Mouse (Mus musculus) cerebellum, adult (tissue): ENCODE data around the gene Enpp3.

Experiments
- ATAC-seq: cut with Nextera tagmentation; 2 replicates; pipeline ENCODE4 v1.9.2; 2017; ENCODE audit warnings: mild to moderate bottlenecking, moderate library complexity, mixed read lengths; ENCODE audit not compliant: insufficient number of reproducible peaks, low FRiP score, low TSS enrichment

Gene Enpp3

GRCm38 (mm10) chr10:24842676-24843075, at the start of gene Enpp3:
Gene Enpp3 (minus strand): TSS chr10:24842823.
- no peak for ATAC-seq

GRCm38 (mm10) chr10:24888343-24888742, 45.7 kb upstream of the Enpp3 start:
- ATAC-seq: peak; percentile 85

- no peak for ATAC-seq
Measured at GRCm38 (mm10) chr10:24886008-24886407, 43.4 kb upstream of the Enpp3 start.

GRCm38 (mm10) chr10:24873624-24874023, 31.0 kb upstream of the Enpp3 start:
- ATAC-seq: no peak

- ATAC-seq: peak; percentile 99
Measured at GRCm38 (mm10) chr10:24869760-24870290, 27.2 kb upstream of the Enpp3 start, which contains the start of gene Med23. Gene Med23 (plus strand): TSS chr10:24869986.

- no peak for ATAC-seq
Measured at GRCm38 (mm10) chr10:24864434-24864833, 21.8 kb upstream of the Enpp3 start.

- ATAC-seq: no peak
Measured at GRCm38 (mm10) chr10:24863146-24863545, 20.5 kb upstream of the Enpp3 start.

- no peak for ATAC-seq
Measured at GRCm38 (mm10) chr10:24841998-24842397, 625 bp downstream of the Enpp3 start.

GRCm38 (mm10) chr10:24840795-24841194, 1.8 kb downstream of the Enpp3 start:
- no peak for ATAC-seq

- ATAC-seq: no peak
Measured at GRCm38 (mm10) chr10:24836366-24837038, 6.1 kb downstream of the Enpp3 start.

GRCm38 (mm10) chr10:24835702-24836342, 6.8 kb downstream of the Enpp3 start:
- no peak for ATAC-seq

GRCm38 (mm10) chr10:24834634-24835371, 7.8 kb downstream of the Enpp3 start:
- no peak for ATAC-seq

- no peak for ATAC-seq
Measured at GRCm38 (mm10) chr10:24832306-24832705, 10.3 kb downstream of the Enpp3 start.

GRCm38 (mm10) chr10:24831377-24832095, 11.1 kb downstream of the Enpp3 start:
- ATAC-seq: no peak

- ATAC-seq: no peak
Measured at GRCm38 (mm10) chr10:24830448-24830847, 12.2 kb downstream of the Enpp3 start.

GRCm38 (mm10) chr10:24828136-24828535, 14.5 kb downstream of the Enpp3 start:
- no peak for ATAC-seq

GRCm38 (mm10) chr10:24826130-24826529, 16.5 kb downstream of the Enpp3 start:
- no peak for ATAC-seq

GRCm38 (mm10) chr10:24825456-24826081, 17.1 kb downstream of the Enpp3 start:
- ATAC-seq: no peak

GRCm38 (mm10) chr10:24824621-24825020, 18.0 kb downstream of the Enpp3 start:
- no peak for ATAC-seq
